Mouse (Mus musculus) lung, adult 2 months (tissue): ENCODE measurements around the gene Cenpu. TPM values are rescaled to one million over a fixed set of nuclear protein-coding genes. Genes with fewer than 3 reads are reported as not detected.

Experiments used
- DNase-seq: peaks from one replicate; pipeline ENCODE4 v3.0.0; 2022
- H3K4me1 ChIP-seq: fragments of 200-500 bp; 2 replicates; pipeline ENCODE4 v1.6.1; 2011; ENCODE audit warnings: low read length; ENCODE audit not compliant: control insufficient read depth, insufficient read depth
- H3K4me3 ChIP-seq: fragments of 200-500 bp; replicated peaks from 2 replicates; pipeline ENCODE3; 2011; ENCODE audit warnings: low read depth, mild to moderate bottlenecking, control low read depth, low read length; ENCODE audit errors: extremely low read depth
- CTCF ChIP-seq: fragments of 200-500 bp; IDR thresholded peaks from 2 replicates; pipeline ENCODE4 v1.5.1; 2011; ENCODE audit warnings: mild to moderate bottlenecking, low read length, control low read depth; ENCODE audit not compliant: insufficient read depth
- POLR2A ChIP-seq: fragments of 200-500 bp; IDR thresholded peaks from 2 replicates; pipeline ENCODE4 v1.6.1; 2011; ENCODE audit warnings: low read depth, mild to moderate bottlenecking, control low read depth, low read length, borderline replicate concordance; ENCODE audit errors: extremely low read depth
- WGBS: fragments of 180-500 bp; shearing (Covaris S2); methylation state at CpG from one replicate; pipeline ENCODE4 v1.1.7; 2018; 5-methylcytosine and 5-hydroxymethylcytosine counted together
- polyA plus RNA-seq: library from polyadenylated mRNA; depleted of rRNA; stranded (reverse); fragments of >200 nt; gene quantifications from 2 replicates; pipeline ENCODE4 v1.2.3, GENCODE M21; 2012

The Cenpu gene
- polyA plus RNA-seq, 1 experiment: 1.3 TPM

- 77% methylated on average over 6 of the region's 6 CpGs for WGBS
- Histone ChIP-seq H3K4me1 (no peaks in the 10 kb centered on the region), H3K4me3 (no peak overlapping the region)
- no peak for TF ChIP-seq POLR2A
- TF ChIP-seq CTCF: no peak
- DNase-seq: no peak
These were observed 31.2 kb upstream of the Cenpu start for GRCm38 (mm10) chr8:46520667-46521066.

- 87% methylated on average over 8 of the region's 8 CpGs for WGBS
- Histone ChIP-seq H3K4me1 (no peaks in the 10 kb centered on the region), H3K4me3 (no peak overlapping the region)
- no peak for TF ChIP-seq POLR2A
- no peak for TF ChIP-seq CTCF
- no peak for DNase-seq
These were observed 25.7 kb upstream of the Cenpu start for GRCm38 (mm10) chr8:46526098-46526497.

DNA sequence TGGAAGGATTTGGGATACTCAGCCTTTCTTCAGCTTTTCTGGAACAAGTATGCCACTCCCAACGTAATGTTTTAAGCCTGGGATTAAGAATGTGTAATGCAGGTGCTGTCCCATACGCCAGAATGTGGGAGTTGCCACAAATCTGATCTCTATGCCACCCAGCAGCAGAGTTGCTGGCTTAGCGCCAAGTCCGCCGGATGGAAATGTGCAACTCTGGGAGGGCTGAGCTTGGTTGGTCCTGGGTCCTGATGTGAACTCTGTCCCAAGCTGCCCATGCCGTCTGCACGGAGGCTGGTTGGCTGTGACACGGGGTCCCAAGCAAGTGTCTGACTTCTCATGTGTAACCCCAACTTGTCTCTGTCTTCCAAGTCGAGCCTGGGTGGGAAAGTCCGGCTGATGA is 25.0 kb upstream of the Cenpu start:
- H3K4me1 ChIP-seq: no peaks in the 10 kb centered on the region
- no peak for DNase-seq
- WGBS: 60% methylated on average over 10 of the region's 10 CpGs
- no peak overlapping the region for H3K4me3 ChIP-seq
- TF ChIP-seq CTCF: no peak
- no peak for TF ChIP-seq POLR2A

DNA sequence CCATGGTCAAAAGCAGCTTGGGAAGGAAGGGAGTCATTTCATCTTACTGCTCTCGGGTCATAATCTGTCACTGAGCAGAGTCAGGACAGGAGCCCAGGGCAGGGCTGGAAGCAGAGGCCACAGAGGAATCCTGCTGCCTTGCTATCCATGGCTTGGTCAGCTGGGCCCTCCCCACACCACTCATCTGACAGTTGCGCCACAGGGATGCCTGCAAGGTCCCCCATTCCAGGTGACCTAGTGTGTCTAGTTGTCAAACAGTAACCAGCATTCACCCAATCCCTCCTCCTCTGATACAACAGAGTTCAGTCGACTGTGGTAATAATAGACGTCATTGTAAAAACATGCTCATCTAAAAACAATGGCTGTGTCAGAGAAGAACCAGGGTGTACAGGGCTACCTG is 22.3 kb upstream of the Cenpu start:
- no peaks in the 10 kb centered on the region for H3K4me1 ChIP-seq
- WGBS: 80% methylated on average over 4 of the region's 4 CpGs
- DNase-seq: no peak
- no peak overlapping the region for H3K4me3 ChIP-seq
- TF ChIP-seq POLR2A (no peak), CTCF (no peak)

- DNase-seq: no peak
- whole genome bisulfite sequencing: 57% methylated on average over 4 of the region's 4 CpGs
These were observed 21.3 kb upstream of the Cenpu start for GRCm38 (mm10) chr8:46530541-46530940.

GRCm38 (mm10) chr8:46533926-46534325 is 17.9 kb upstream of the Cenpu start:
- TF ChIP-seq CTCF (no peak), POLR2A (no peak)
- WGBS: 73% methylated on average over 7 of the region's 7 CpGs
- Histone ChIP-seq H3K4me3 (no peak overlapping the region), H3K4me1 (no peaks in the 10 kb centered on the region)
- DNase-seq: no peak

More at GRCm38 (mm10) chr8:46530541-46530940, 21.3 kb upstream of the Cenpu start:
- Histone ChIP-seq H3K4me1 (no peaks in the 10 kb centered on the region), H3K4me3 (no peak overlapping the region)
- TF ChIP-seq POLR2A: no peak
- TF ChIP-seq CTCF: no peak

- 31% methylated on average over 5 of the region's 5 CpGs for WGBS
- H3K4me3 ChIP-seq: no peak overlapping the region
- DNase-seq: no peak
- H3K4me1 ChIP-seq: no peaks in the 10 kb centered on the region
- TF ChIP-seq POLR2A (no peak), CTCF (no peak)
These were observed 12.1 kb upstream of the Cenpu start for GRCm38 (mm10) chr8:46539701-46540100.

GRCm38 (mm10) chr8:46543191-46543590 is 8.6 kb upstream of the Cenpu start:
- no peak for DNase-seq
- 56% methylated on average over 7 of the region's 7 CpGs for WGBS
- H3K4me1 ChIP-seq: no peaks in the 10 kb centered on the region; the same call in 1 of the 2 replicates
- no peak overlapping the region for H3K4me3 ChIP-seq
- TF ChIP-seq CTCF: no peak

DNA sequence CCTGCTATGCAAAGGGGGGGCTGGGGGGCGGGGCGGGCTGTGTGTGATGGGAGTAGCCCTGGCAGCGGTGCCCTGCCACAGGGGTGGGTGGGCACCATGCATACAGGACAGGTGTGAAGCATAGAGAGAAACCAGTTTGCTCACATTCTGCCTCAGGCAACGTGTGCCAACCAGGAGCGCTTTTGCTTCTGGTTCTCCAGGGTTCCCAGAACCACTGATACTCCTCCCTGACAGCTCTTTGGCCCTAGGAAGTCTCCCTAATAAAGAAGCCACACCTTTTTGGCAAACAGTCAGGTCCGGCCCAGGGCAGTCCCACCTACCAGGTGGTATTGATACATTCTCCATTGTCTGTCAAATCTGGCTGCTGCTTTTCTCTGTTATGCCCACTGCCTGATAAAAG is 8.2 kb upstream of the Cenpu start:
- no peak overlapping the region for H3K4me3 ChIP-seq
- no peak for DNase-seq
- whole genome bisulfite sequencing: 51% methylated on average over 6 of the region's 6 CpGs
- no peak for TF ChIP-seq POLR2A
- no peak for TF ChIP-seq CTCF
- no peaks in the 10 kb centered on the region; the same call in 1 of the 2 replicates for H3K4me1 ChIP-seq

GRCm38 (mm10) chr8:46545854-46546253 is 6.0 kb upstream of the Cenpu start:
- no peak for TF ChIP-seq CTCF
- no peak for TF ChIP-seq POLR2A
- 86% methylated on average over 5 of the region's 5 CpGs for WGBS
- no peaks in the 10 kb centered on the region; the same call in 1 of the 2 replicates for H3K4me1 ChIP-seq
- H3K4me3 ChIP-seq: no peak overlapping the region
- DNase-seq: no peak
